Comparison of ENCODE assay signal across 14 mouse cellular contexts in the genomic region with DNA sequence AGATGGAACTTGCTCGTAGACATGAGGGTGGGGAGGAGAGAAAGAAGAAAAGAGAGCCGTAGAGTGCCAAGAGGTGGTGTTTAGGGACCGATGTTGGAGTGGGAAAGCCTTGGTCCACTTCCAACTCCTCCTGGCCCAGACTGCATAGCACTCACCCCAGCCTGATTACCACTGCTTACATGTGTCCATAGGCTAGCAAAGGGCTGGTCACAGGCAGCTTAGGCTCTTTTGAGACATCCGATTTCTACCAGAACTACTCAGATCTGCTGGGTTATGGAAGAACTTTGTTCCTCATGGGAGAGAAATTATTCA.
"Had no signal": no experiment of that assay in that cellular context is flagged by ENCODE, and none has a peak within 500 bp of the region (broad histone marks: within the 10 kb centered on the region; RNA-seq: fewer than 3 reads in every experiment).

No protein-coding gene starts in this region.

- H3K9ac ChIP-seq: liver, embryonic 13.5 days; liver, embryonic 15.5 days; liver, postnatal 0 days; lung, embryonic 15.5 days; midbrain, embryonic 13.5 days; midbrain, embryonic 15.5 days; neural tube, embryonic 12.5 days had no signal

- ATAC-seq: liver, postnatal 0 days; midbrain, embryonic 13.5 days; midbrain, embryonic 15.5 days had no signal

- H3K4me2 ChIP-seq: liver, embryonic 13.5 days; liver, embryonic 15.5 days; lung, embryonic 15.5 days; midbrain, embryonic 13.5 days; midbrain, embryonic 15.5 days; neural tube, embryonic 12.5 days had no signal

- H3K36me3 ChIP-seq: liver, embryonic 13.5 days; liver, embryonic 15.5 days; lung, embryonic 15.5 days; midbrain, embryonic 13.5 days; midbrain, embryonic 15.5 days; neural tube, embryonic 12.5 days had no signal

- H3K27ac ChIP-seq: liver, embryonic 13.5 days; liver, embryonic 15.5 days; lung, embryonic 15.5 days; macrophage; midbrain, embryonic 13.5 days; midbrain, embryonic 15.5 days; neural tube, embryonic 12.5 days had no signal

- H3K9me3 ChIP-seq: liver, embryonic 13.5 days; liver, embryonic 15.5 days; lung, embryonic 15.5 days; midbrain, embryonic 13.5 days; midbrain, embryonic 15.5 days; neural tube, embryonic 12.5 days had no signal

- H3K4me1 ChIP-seq: midbrain, embryonic 13.5 days; neural tube, embryonic 12.5 days had no signal

- DNase-seq: liver, embryonic 13.5 days; liver, postnatal 0 days; lung, adult 2 months; right cerebral cortex, postnatal 14 days; thymus, adult 18-20 months; thymus, postnatal 14 days; thymus, postnatal 36 days had no signal

- H3K4me3 ChIP-seq: liver, embryonic 13.5 days; liver, embryonic 15.5 days; lung, embryonic 15.5 days; megakaryocyte, embryonic 14.5 days; midbrain, embryonic 13.5 days; midbrain, embryonic 15.5 days; neural tube, embryonic 12.5 days had no signal

- H3K27me3 ChIP-seq: liver, embryonic 13.5 days; liver, embryonic 15.5 days; lung, embryonic 15.5 days; midbrain, embryonic 13.5 days; midbrain, embryonic 15.5 days; neural tube, embryonic 12.5 days had no signal
